Mouse (Mus musculus): ENCODE measurements around the gene Ubn2. TPM values are rescaled to one million over a fixed set of nuclear protein-coding genes. Genes with fewer than 3 reads are reported as not detected.

Gene Ubn2
- polyA plus RNA-seq, 1 experiment from 2014 or later, result 4.1 TPM

DNA sequence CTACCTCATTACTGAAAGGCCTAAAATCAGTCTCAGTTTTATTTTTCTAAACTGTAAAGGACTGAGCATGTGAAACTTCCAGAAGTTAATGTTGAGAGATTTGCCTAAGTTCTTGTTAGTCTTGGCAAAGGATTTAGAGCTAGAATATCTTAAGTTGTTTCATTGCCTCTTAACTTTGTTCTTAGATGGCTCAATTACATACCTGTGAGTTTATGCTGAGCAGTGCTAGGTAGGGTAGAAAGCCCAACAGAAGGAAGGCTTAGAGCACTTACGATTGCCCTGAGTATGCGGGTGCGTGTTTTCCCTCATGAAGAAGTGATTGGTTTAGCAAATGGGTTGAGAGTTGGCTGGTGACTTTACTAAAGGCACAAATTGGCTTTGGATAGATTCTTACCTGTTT lies 24.3 kb downstream of the Ubn2 start:
- WGBS (ENCODE audit: insufficient replicate concordance), result 91% methylated on average over 3 of the region's 3 CpGs
- no peaks in the 10 kb centered on the region for H3K9me3 ChIP-seq (replicated peaks; ENCODE audit: control insufficient read depth, low read length)
- H3K9ac ChIP-seq (ENCODE audit: low read depth, low read length), result no peak overlapping the region
- no peak for ATAC-seq (ENCODE audit: low read depth)
- no peak overlapping the region for H3K4me2 ChIP-seq (ENCODE audit: low read depth, low read length)
- H3K36me3 ChIP-seq (ENCODE audit: control insufficient read depth, insufficient read depth), result no peaks in the 10 kb centered on the region; the same call in 1 of the 2 replicates
- H3K4me1 ChIP-seq (ENCODE audit: control insufficient read depth, low read depth, low read length), result no peaks in the 10 kb centered on the region; the same call in 1 of the 2 replicates
- no peak overlapping the region for H3K4me3 ChIP-seq (ENCODE audit: low read depth, low read length)
- no peak overlapping the region for H3K27ac ChIP-seq (ENCODE audit: low read length)
- H3K27me3 ChIP-seq (ENCODE audit: control insufficient read depth, insufficient read depth, low read depth, low read length), result no peaks in the 10 kb centered on the region

DNA sequence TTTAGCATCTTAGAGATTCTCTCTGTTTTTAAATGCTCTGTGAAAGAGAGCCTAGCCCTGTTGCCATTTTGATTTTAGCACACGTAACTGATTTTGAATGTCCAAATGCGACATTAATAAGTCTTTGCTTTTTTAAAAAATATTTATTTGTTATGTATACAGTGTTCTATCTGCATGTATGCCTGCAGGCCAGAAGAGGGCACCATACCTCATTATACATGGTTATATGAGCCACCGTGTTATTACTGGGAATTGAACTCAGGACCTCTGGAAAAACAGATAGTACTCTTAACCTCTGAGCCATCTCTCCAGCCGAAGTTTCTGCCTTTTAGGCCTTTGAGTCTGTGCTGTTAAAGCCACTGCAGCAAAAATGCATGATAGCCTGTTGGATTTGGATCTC lies 35.8 kb downstream of the Ubn2 start:
- Histone ChIP-seq H3K36me3 (ENCODE audit: control insufficient read depth, insufficient read depth) (peaks cover 8% of the 10 kb centered on the region), H3K4me1 (ENCODE audit: control insufficient read depth, low read depth, low read length) (no peaks in the 10 kb centered on the region), H3K27me3 (ENCODE audit: control insufficient read depth, insufficient read depth, low read depth, low read length) (no peaks in the 10 kb centered on the region), H3K9ac (ENCODE audit: low read depth, low read length) (no peak overlapping the region), H3K27ac (ENCODE audit: low read length) (no peak overlapping the region), H3K4me3 (ENCODE audit: low read depth, low read length) (no peak overlapping the region), H3K9me3 (replicated peaks; ENCODE audit: control insufficient read depth, low read length) (no peaks in the 10 kb centered on the region), H3K4me2 (ENCODE audit: low read depth, low read length) (no peak overlapping the region)
- 70% methylated on average over 4 of the region's 4 CpGs for WGBS (ENCODE audit: insufficient replicate concordance)
- ATAC-seq (ENCODE audit: low read depth), result no peak

DNA sequence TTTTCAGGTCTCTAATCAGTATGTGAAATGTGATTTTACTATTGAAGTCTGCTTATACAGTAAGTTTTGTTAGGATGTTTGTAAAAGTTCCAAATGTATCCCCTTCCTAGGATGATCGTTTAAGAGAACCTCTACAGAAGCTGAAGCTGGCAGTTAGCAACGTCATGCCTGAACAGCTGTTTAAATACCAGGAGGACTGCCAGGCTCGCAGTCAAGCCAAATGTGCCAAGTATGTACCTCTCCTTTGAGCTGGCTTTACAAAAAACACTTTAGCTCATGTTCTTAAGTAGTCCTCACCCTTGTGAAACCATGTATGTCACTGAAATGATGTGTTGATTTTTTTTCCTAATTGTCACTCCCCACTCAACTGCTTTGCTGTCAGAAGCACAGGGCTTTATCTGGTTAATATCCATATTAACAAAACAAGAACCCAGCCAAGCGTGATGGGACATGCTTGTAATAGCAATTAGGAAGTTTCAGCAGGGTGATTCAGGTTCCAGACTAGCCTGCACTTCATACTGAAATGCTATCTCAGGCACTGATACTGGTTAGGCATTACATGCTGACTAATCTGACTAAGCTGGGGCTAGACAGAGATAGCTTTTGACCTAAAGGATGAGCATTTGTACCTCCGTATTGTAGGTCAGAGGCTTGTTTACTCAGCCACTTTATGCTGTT lies 48.1 kb downstream of the Ubn2 start:
- Histone ChIP-seq H3K4me2 (ENCODE audit: low read depth, low read length) (no peak overlapping the region), H3K27ac (ENCODE audit: low read length) (no peak overlapping the region), H3K4me1 (ENCODE audit: control insufficient read depth, low read depth, low read length) (no peaks in the 10 kb centered on the region), H3K9me3 (replicated peaks; ENCODE audit: control insufficient read depth, low read length) (no peaks in the 10 kb centered on the region), H3K36me3 (ENCODE audit: control insufficient read depth, insufficient read depth) (peaks cover 23% of the 10 kb centered on the region), H3K4me3 (ENCODE audit: low read depth, low read length) (no peak overlapping the region), H3K9ac (ENCODE audit: low read depth, low read length) (no peak overlapping the region), H3K27me3 (ENCODE audit: control insufficient read depth, insufficient read depth, low read depth, low read length) (no peaks in the 10 kb centered on the region)
- 68% methylated on average over 5 of the region's 5 CpGs for WGBS (ENCODE audit: insufficient replicate concordance)
- peak; percentile 66 for ATAC-seq (ENCODE audit: low read depth)

DNA sequence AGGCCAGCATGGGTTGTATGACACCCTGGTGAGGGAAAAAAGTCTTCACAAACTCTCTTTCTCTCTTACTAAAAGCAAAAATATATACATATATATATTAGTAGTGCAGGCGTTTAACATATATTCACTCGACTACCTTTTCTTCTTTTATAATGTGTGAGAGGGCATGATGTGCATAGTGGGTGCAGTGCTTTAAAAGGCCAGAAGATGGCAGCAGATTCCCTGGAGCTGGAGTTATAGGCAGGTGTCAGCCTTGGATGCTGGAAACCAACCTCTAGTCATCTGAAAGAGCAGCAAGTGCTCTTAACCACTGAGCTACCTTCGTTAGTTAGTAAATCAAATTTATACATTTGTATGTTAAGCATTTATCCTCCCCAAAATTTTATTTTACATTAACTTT lies 58.8 kb downstream of the Ubn2 start:
- Histone ChIP-seq H3K9ac (ENCODE audit: low read depth, low read length) (no peak overlapping the region), H3K27me3 (ENCODE audit: control insufficient read depth, insufficient read depth, low read depth, low read length) (no peaks in the 10 kb centered on the region), H3K27ac (ENCODE audit: low read length) (no peak overlapping the region), H3K9me3 (replicated peaks; ENCODE audit: control insufficient read depth, low read length) (no peaks in the 10 kb centered on the region), H3K4me1 (ENCODE audit: control insufficient read depth, low read depth, low read length) (no peaks in the 10 kb centered on the region), H3K4me2 (ENCODE audit: low read depth, low read length) (no peak overlapping the region), H3K36me3 (ENCODE audit: control insufficient read depth, insufficient read depth) (peaks cover 14% of the 10 kb centered on the region), H3K4me3 (ENCODE audit: low read depth, low read length) (no peak overlapping the region)
- no peak for ATAC-seq (ENCODE audit: low read depth)
- 54% methylated on average over 3 of the region's 3 CpGs for WGBS (ENCODE audit: insufficient replicate concordance)

DNA sequence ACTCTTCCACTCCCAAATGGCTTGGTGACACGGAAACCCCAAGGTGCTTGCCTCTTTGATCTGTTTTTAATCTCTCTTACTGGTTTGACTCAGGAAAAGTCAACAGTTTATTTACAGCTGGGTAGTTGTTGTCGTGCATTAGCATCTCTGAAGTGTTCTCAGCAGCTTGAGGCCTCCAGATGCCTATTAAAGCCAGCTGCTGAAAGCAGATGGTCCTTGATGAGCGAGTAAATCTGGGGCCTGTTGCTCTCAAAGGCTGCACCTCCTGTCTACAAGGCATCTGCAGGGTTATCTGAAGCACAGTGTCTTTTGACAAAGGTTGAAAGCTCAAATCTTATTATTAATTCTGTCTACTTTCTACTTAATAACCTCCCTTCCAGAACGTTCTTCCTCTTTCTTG lies 61.9 kb downstream of the Ubn2 start:
- H3K27me3 ChIP-seq (ENCODE audit: control insufficient read depth, insufficient read depth, low read depth, low read length), result no peaks in the 10 kb centered on the region
- H3K36me3 ChIP-seq (ENCODE audit: control insufficient read depth, insufficient read depth), result peaks cover 18% of the 10 kb centered on the region
- H3K9me3 ChIP-seq (replicated peaks; ENCODE audit: control insufficient read depth, low read length), result no peaks in the 10 kb centered on the region
- 63% methylated on average over 4 of the region's 4 CpGs for WGBS (ENCODE audit: insufficient replicate concordance)
- no peak for ATAC-seq (ENCODE audit: low read depth)
- no peak overlapping the region for H3K4me2 ChIP-seq (ENCODE audit: low read depth, low read length)
- H3K27ac ChIP-seq (ENCODE audit: low read length), result no peak overlapping the region
- H3K4me1 ChIP-seq (ENCODE audit: control insufficient read depth, low read depth, low read length), result no peaks in the 10 kb centered on the region; the same call in 1 of the 2 replicates
- H3K4me3 ChIP-seq (ENCODE audit: low read depth, low read length), result no peak overlapping the region
- no peak overlapping the region for H3K9ac ChIP-seq (ENCODE audit: low read depth, low read length)

DNA sequence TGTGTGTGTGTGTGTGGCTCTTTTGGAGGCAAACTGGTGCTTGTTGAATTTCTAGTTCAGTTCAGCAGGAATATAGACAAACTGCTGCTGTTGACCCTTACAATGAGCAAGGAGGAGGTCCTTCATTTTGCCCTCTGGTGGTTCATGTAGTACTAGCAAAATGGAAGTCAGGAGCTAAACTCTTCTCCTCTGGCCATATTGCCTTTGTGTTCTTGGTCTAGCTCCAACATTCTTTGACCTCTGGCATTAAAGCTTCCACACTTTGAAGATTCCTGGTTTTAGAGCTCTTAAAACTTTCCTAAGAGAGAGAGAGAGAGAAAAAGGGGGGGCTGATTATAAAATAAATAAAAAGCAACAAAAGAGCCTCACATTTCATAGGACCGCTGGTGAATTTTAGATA lies 78.3 kb downstream of the Ubn2 start:
- Histone ChIP-seq H3K4me3 (ENCODE audit: low read depth, low read length) (no peak overlapping the region), H3K27ac (ENCODE audit: low read length) (no peak overlapping the region), H3K9ac (ENCODE audit: low read depth, low read length) (no peak overlapping the region), H3K9me3 (replicated peaks; ENCODE audit: control insufficient read depth, low read length) (no peaks in the 10 kb centered on the region), H3K4me1 (ENCODE audit: control insufficient read depth, low read depth, low read length) (peaks cover 2% of the 10 kb centered on the region; the same call in 1 of the 2 replicates), H3K27me3 (ENCODE audit: control insufficient read depth, insufficient read depth, low read depth, low read length) (no peaks in the 10 kb centered on the region), H3K4me2 (ENCODE audit: low read depth, low read length) (no peak overlapping the region), H3K36me3 (ENCODE audit: control insufficient read depth, insufficient read depth) (no peaks in the 10 kb centered on the region)
- WGBS (ENCODE audit: insufficient replicate concordance), result 94% methylated on average over 1 of the region's 1 CpGs
- no peak for ATAC-seq (ENCODE audit: low read depth)

DNA sequence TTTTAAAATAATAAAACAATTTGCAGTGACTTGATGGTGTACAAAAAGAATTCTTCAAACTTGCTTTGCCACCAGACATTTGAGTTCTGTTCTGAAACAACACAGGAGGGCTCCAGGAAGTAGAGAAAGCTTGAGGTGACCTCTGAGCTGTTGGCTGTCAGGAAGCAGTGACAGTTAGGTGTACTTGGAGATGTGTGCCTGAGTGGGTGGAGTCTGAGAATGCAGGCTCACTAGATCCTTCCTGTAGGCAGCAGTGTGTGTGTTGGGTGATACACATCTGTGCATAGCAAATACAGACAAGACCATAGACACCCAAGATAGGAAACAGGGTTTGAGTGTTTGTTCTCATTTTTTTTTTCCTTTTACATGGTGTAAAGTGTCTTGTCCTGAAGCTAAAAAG lies 79.1 kb downstream of the Ubn2 start:
- H3K27me3 ChIP-seq (ENCODE audit: control insufficient read depth, insufficient read depth, low read depth, low read length), result no peaks in the 10 kb centered on the region
- ATAC-seq (ENCODE audit: low read depth), result no peak
- no peaks in the 10 kb centered on the region for H3K9me3 ChIP-seq (replicated peaks; ENCODE audit: control insufficient read depth, low read length)
- no peak overlapping the region for H3K4me3 ChIP-seq (ENCODE audit: low read depth, low read length)
- no peaks in the 10 kb centered on the region for H3K36me3 ChIP-seq (ENCODE audit: control insufficient read depth, insufficient read depth)
- H3K27ac ChIP-seq (ENCODE audit: low read length), result no peak overlapping the region
- H3K4me2 ChIP-seq (ENCODE audit: low read depth, low read length), result no peak overlapping the region
- H3K9ac ChIP-seq (ENCODE audit: low read depth, low read length), result no peak overlapping the region
- peaks cover 2% of the 10 kb centered on the region; the same call in 1 of the 2 replicates for H3K4me1 ChIP-seq (ENCODE audit: control insufficient read depth, low read depth, low read length)

DNA sequence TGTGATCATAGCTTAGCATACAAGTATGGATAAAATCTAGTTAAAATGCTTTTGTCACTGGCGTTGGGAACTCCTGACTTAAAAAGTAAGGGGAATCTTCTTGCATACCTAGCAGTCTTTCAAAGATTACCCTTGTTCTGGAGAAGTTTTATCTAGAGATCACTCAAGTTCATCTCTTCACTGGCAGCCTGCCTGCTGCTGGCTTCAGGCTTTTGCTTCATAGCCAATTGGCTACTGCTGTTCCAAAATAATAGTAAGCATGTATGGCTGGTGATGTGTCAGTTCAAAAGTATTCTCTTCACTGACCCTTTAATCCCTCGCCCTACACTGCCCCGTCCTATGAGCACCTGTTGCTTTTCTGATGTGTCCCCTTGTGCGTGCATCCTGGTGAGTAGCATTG lies 81.5 kb downstream of the Ubn2 start:
- H3K27me3 ChIP-seq (ENCODE audit: control insufficient read depth, insufficient read depth, low read depth, low read length), result no peaks in the 10 kb centered on the region
- H3K36me3 ChIP-seq (ENCODE audit: control insufficient read depth, insufficient read depth), result no peaks in the 10 kb centered on the region
- H3K9me3 ChIP-seq (replicated peaks; ENCODE audit: control insufficient read depth, low read length), result no peaks in the 10 kb centered on the region
- peaks cover 2% of the 10 kb centered on the region; the same call in 1 of the 2 replicates for H3K4me1 ChIP-seq (ENCODE audit: control insufficient read depth, low read depth, low read length)
- H3K4me3 ChIP-seq (ENCODE audit: low read depth, low read length), result no peak overlapping the region
- no peak overlapping the region for H3K27ac ChIP-seq (ENCODE audit: low read length)
- H3K4me2 ChIP-seq (ENCODE audit: low read depth, low read length), result no peak overlapping the region
- no peak for ATAC-seq (ENCODE audit: low read depth)
- WGBS (ENCODE audit: insufficient replicate concordance), result 81% methylated on average over 4 of the region's 4 CpGs
- no peak overlapping the region for H3K9ac ChIP-seq (ENCODE audit: low read depth, low read length)

DNA sequence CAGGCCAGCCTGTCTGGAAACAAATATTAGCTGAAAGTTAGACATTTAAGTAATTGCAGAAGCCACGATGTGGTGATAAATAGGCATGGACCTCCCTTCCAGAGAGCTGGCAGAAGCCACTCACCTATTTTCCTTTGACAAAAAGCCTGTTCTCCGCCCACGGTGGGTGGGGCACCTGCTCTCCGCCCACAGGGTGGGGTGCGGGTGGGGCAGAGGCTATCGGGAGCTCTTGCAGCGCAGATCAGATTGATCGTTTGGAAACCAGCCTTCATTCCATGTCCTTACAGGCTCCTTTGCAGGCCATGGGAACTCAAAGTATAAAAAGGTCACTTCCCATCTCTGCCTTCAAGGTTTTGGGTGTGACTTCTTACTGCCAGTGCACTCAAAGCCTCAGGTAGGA lies 90.1 kb downstream of the Ubn2 start:
- Histone ChIP-seq H3K9ac (ENCODE audit: low read depth, low read length) (no peak overlapping the region), H3K4me1 (ENCODE audit: control insufficient read depth, low read depth, low read length) (peaks cover 8% of the 10 kb centered on the region), H3K4me3 (ENCODE audit: low read depth, low read length) (no peak overlapping the region), H3K27me3 (ENCODE audit: control insufficient read depth, insufficient read depth, low read depth, low read length) (no peaks in the 10 kb centered on the region), H3K4me2 (ENCODE audit: low read depth, low read length) (peak overlapping the region; percentile 17; the same call in 1 of the 2 replicates), H3K36me3 (ENCODE audit: control insufficient read depth, insufficient read depth) (no peaks in the 10 kb centered on the region), H3K9me3 (replicated peaks; ENCODE audit: control insufficient read depth, low read length) (no peaks in the 10 kb centered on the region), H3K27ac (ENCODE audit: low read length) (no peak overlapping the region)
- peak; percentile 62; the same call in 1 of the 2 replicates for ATAC-seq (ENCODE audit: low read depth)
- WGBS (ENCODE audit: insufficient replicate concordance), result 7% methylated on average over 8 of the region's 8 CpGs
